Mouse (Mus musculus) heart, postnatal 10 days (tissue): Measurements from ENCODE around the gene Zcrb1. TPM values are rescaled to one million over a fixed set of nuclear protein-coding genes. Genes with fewer than 3 reads are reported as not detected.

Source experiments
- DNase-seq, 2 experiments: peaks; one replicate each; pipeline ENCODE4 v3.0.0; 2021
- intact Hi-C: fragments of 180-260 bp; cut with DNase I; formaldehyde crosslinking; loops from one replicate; pipeline ENCODE4 v1.15.1; 2025
- total RNA-seq, 2 experiments: library from RNA; stranded (reverse); gene quantifications; 2 replicates each; pipeline ENCODE4 v1.2.3; 2021

The Zcrb1 gene
- total RNA-seq = 10 to 100 TPM; 69.9 to 75.5 TPM

- intact Hi-C loops = loop anchor here (2.0 to 5.0 kb wide), 2 partner anchors 61 to 121 kb away; partner anchors contain the start of genes Gxylt1 and Yaf2
- peak; percentile 88 for DNase-seq
Observed at GRCm38 (mm10) chr15:93397826-93398698, at the start of gene Zcrb1, which contains the start of gene Pphln1. TSS of gene Zcrb1 (minus strand) at chr15:93398334. TSS of gene Pphln1 (plus strand) at chr15:93398350.

DNA sequence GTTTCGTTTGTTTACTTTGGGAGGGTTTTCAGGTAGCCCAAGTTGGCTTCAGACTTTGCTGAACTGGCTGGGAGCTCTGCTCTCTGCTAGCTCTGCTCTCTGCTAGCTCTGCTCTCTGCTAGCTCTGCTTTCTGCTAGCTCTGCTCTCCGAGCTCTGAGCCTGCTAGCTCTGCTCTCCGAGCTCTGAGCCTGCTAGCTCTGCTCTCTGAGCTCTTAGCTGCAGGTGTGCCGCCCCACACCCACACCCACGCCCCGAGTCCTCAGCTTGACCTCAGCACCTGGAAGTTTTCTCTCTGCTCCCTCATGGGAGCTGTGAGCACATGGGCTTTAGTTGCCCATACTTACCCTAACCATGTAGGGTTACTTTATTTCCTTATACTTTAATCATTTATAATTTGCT is 45.5 kb upstream of the Zcrb1 start:
- intact Hi-C loops = no loop called here
- no peak for DNase-seq

- DNase-seq = no peak
- intact Hi-C loops = no loop called here
Observed at GRCm38 (mm10) chr15:93442271-93442670, 44.1 kb upstream of the Zcrb1 start.

DNA sequence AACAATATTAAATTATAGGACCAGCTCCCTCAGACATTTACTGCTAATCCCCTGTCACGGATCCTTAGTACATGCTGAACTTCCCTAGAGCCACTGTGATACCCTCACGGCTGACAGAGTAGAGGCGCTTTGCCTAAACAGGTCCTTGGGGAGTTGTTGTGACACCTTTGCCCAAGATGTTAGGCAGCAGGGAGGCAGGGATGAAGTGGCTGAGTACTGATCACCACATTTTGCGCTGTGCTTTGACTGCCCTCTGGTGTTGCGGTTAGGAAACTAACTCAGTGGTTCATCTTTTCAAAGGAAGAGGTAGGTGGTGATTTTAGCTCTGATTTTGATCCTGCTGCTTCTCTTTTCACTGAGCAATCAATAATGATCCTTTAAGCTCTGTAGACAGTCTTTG is 40.5 kb upstream of the Zcrb1 start:
- DNase-seq = peak; percentile 68 to 79
- intact Hi-C loops = loop anchor here (1.0 to 5.0 kb wide), 3 partner anchors 139 to 774 kb away; no protein-coding TSS in a partner anchor

- no peak for DNase-seq
- intact Hi-C loops = loop anchor here (5.0 kb wide), 2 partner anchors 141 to 776 kb away; no protein-coding TSS in a partner anchor
Observed at GRCm38 (mm10) chr15:93435998-93436397, 37.9 kb upstream of the Zcrb1 start.

DNA sequence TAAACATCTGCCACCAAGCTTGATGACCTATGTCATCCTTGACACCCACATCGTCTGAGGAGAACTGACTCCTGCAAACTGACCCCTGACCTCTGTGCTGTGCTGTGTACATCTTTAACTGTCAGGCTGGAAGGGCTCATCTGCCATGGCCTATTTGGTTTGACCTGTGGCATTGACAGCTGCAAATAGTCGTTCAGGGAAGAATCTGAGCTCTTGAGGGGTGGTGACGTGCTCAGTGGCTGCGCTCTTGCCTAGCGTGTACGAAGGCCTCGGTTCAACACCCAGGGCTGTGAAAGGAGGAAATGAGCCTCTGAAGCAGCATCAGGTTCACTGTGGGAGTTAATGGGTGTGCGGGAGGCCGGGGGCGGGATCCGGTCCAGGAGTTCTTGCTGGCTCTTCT is 35.7 kb upstream of the Zcrb1 start:
- intact Hi-C loops = no loop called here
- DNase-seq = peak in 1 of 2 experiments; percentile 15

DNA sequence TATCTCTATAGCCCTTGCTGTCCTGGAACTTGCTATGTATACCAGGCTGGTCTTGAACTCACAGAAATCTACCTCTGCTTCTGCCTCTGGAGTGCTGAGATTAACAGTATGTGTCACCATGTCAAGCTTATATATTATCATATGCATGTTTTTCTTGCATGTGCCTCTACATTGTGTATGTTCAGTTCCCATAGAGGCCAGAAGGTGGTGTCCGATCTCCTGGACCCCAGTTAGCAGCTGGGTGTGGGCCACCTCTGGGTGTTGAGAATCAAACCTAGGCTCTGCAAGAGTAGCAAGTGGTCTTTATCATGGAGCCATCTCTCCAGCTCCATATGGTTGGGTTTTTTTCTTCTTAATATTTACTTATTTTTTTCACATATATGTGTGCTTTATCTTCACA is 24.4 kb upstream of the Zcrb1 start:
- no peak for DNase-seq
- intact Hi-C loops = no loop called here

GRCm38 (mm10) chr15:93420596-93420995 is 22.5 kb upstream of the Zcrb1 start:
- intact Hi-C loops = no loop called here
- peak; percentile 19 to 20 for DNase-seq

DNA sequence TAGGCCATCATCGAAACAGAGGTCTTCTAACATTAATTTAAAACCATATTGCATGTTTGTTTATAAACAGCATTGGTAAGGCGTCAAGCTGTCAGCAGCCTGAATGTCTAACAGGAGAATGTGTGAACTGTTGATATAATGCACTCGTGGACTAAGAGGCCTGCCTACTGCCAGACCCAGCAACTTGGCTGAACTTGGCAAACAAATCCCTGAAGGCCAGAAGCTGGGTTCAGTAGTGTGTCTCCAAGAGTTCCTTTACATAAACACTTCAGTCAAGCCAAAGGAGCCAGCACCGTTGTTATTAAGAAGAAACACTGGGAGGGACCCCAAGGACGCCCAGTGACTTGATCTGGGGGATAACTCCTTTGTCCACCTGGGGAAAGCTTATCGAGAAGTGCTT is 18.2 kb upstream of the Zcrb1 start:
- DNase-seq = peak; percentile 12 to 31
- intact Hi-C loops = no loop called here

DNA sequence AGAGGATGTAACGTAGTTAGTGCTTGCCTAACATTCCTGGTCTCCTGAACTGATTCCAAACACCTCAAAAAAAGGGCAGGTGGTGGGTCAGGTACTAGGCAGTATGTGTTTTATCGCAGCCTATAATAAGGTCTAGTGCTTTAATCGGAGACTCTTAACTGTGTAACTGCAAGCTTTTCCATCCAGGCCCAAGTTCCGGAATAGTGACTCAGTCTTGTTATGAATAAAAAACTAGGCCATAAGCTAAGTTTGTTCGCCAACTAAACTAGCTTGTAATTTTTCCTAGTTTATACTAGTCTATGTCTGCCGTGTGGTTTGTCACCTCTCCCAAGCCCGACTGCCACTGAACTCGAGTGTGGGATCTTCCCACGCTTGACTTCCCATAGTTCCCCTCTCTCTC is 16.3 kb upstream of the Zcrb1 start:
- no peak for DNase-seq
- intact Hi-C loops = no loop called here

- intact Hi-C loops = no loop called here
- DNase-seq = no peak
Observed at GRCm38 (mm10) chr15:93412445-93412844, 14.3 kb upstream of the Zcrb1 start.

- intact Hi-C loops = no loop called here
Observed at GRCm38 (mm10) chr15:93406492-93406891, 8.4 kb upstream of the Zcrb1 start.

DNA sequence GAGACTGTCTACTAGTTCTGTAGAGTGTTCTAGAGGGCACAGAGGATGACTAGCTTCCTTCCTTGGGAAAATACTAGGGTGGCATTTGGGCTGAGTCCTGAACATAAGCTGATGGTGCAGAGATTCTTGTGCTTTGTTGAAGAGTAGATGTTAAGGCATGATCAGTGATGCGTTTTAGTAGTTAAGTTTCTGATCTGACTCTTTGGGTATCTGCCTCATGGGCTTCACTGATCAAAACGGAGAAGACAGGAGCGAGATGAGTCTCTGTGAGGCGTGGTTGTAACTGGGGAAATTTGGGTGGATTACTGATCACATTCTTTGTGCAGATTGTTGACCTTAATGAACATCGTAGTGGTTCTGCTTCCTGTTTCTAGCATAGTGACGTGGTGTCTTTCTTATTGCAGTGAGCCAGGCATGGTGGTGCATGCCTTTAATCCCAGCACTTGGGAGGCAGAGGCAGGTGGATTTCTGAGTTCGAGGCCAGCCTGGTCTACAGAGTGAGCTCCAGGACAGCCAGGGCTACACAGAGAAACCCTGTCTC is 7.4 kb upstream of the Zcrb1 start:
- intact Hi-C loops = no loop called here
- DNase-seq = no peak

More at GRCm38 (mm10) chr15:93406492-93406891, 8.4 kb upstream of the Zcrb1 start:
- DNase-seq = no peak

DNA sequence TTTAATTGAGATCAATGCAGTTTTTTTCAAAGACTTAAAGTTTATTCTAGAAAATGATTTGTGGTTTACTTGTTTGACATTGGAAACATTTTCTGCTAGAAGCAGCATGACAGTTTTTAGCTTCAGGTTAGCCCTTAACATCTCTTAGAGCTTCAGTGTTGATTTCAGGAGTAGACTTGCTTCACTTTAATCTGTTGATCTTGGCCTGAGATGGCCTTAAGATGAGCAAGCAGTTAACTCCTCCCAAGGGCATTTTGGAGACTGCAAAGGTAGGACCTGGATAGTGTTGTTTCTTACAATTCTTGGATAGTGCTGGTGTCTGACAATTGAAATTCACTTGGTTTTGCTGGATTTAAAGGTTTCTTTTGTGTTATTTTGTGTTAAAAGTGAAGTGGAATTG is 6.7 kb upstream of the Zcrb1 start:
- intact Hi-C loops = no loop called here
- DNase-seq = no peak

- no peak for DNase-seq
- intact Hi-C loops = no loop called here
Observed at GRCm38 (mm10) chr15:93402730-93403129, 4.6 kb upstream of the Zcrb1 start.

- DNase-seq = no peak
- intact Hi-C loops = no loop called here
Observed at GRCm38 (mm10) chr15:93401446-93401845, 3.3 kb upstream of the Zcrb1 start.

DNA sequence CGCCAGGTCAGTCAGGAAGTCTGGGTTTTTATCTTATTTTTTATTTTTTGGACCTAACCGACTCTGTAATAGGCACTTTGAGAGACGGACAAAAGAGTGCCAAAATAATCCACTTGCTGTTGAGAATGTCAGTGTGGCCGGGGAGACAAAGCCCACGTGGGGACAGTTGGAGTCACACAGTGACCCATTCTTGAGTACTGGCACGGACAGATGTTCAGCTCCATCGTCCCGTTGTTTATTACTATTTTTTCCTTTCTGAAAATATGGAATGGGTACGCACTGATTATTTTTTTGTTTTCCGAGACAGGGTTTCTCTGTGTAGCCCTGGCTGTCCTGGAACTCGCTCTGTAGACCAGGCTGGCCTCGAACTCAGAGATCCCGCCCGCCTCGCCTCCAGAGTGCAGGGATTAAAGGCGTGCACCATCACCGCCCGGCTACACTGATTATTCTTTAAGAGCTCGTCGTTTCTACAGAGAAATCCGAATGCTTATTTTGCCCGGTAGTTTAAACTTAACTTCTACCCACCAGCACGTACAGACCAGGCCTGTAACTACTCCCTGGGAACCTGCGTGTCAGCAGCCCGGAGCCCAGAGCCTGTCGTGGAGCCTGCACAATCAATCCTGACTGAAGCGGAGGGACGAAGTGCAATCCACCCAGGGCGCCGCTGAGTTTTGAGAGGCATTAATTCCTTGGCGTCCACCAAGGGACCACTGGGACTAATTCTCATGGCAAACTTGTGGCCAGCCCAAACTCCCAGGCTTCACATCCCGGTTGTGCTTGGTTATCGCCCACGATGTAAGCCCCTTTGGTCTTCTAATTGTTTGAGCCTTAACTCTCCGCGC is 786 bp upstream of the Zcrb1 start:
- intact Hi-C loops = loop anchor here (2.0 to 5.0 kb wide), 2 partner anchors 62 to 122 kb away; partner anchors contain the start of genes Gxylt1 and Yaf2
- peak; percentile 2 to 12 for DNase-seq

DNA sequence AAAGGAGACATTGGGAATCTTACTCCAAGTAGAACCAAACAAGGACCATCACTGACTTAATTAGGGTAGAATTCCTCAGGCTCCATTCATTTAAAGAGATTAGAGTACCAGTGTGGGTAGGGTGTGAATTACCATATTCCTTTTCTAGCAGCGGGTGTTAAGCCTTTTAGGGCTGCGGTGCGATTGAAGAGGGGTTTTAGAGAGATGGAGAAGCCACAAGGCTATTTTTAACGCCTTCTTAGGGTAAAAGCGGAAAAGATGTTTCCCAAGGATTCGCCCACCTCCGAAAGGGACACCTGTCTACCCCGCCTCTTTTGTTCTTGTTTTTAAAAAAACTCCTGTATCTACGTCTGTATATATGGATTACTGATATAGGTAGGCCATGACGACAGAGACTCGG is 865 bp downstream of the Zcrb1 start:
- intact Hi-C loops = loop anchor here (5.0 kb wide), 1 partner anchor 120 kb away; the partner anchor contains the start of gene Gxylt1
- DNase-seq = peak in 1 of 2 experiments; percentile 2

DNA sequence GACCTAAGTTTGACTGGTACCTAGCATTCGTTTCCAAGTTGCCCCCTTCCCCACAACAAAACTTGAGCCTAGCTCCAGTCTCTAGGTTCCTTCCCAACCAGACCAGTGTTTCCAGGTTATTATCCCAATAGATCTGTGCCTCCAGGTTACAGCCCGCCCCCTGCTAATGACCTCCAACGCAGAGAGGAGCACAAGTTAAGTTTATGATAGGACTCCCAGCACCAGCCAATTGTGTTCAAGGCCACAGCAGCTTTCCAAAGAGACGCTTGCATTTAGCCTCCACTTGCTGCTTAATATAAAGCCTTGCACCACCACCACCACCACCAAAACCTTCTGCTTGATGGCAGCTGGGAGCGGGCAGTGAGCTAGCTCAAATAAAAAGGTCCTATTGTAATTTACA is 16.8 kb downstream of the Zcrb1 start:
- no peak for DNase-seq
- intact Hi-C loops = no loop called here

GRCm38 (mm10) chr15:93379177-93379576 is 19.0 kb downstream of the Zcrb1 start:
- intact Hi-C loops = no loop called here
- DNase-seq = no peak

- intact Hi-C loops = no loop called here
- no peak for DNase-seq
Observed at GRCm38 (mm10) chr15:93375696-93376095, 22.4 kb downstream of the Zcrb1 start.
